Comparison of ENCODE assay signal across 21 mouse cellular contexts in the genomic region with DNA sequence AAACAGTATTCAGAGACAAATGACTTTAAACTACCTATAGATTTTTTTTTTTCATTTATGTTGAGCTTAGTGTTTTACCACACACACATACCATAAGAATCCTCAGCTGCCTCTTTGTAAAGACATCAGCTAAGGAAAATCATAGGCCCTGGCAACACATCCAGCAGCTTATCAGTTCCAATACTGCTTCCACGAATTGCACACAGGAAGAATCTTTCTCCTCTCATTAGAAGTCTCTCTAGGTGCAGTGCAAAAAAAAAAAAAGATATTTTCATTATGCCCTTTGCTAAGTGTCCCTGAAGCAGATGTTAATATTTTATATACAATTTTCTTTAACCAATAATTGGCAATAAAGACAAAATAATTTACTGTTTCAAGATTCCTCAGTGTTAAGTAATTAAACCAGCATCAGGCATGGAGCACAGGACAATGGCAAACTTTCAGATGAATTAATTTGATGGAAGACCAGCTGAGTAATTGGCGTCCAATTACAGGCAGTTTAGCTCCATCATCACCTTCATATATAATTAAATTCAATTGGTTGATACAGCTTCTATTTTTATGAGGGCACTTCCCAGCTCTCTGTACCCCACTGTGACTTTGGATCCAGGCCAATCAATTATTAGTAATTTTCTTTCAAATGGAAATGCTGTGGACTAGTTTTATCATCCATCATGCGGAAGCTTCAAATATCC.
DNase-seq lines count a peak whose midpoint lies in the region; ATAC-seq lines count a peak whose summit lies in the region.
"Had no signal": no experiment of that assay in that cellular context is flagged by ENCODE, and none has a peak within 500 bp of the region (broad histone marks: within the 10 kb centered on the region; RNA-seq: fewer than 3 reads in every experiment).

No protein-coding gene starts in this region.

- H3K36me3 ChIP-seq in midbrain, embryonic 12.5 days: no peaks in the 10 kb centered on the region
- H3K36me3 ChIP-seq in midbrain, embryonic 16.5 days (ENCODE audit: control insufficient read depth, insufficient read depth, low read length): no peaks in the 10 kb centered on the region
- no peaks in the 10 kb centered on the region for H3K36me3 ChIP-seq in forebrain, embryonic 16.5 days (ENCODE audit: control insufficient read depth, insufficient read depth)
- H3K36me3 ChIP-seq: heart, embryonic 13.5 days; limb, embryonic 12.5 days; liver, embryonic 13.5 days had no signal

- DNase-seq in cerebellum, postnatal 10 days: peak; percentile 5 to 11
- peak; percentile 47 for DNase-seq in Muller cell, postnatal 12 days (ENCODE audit: inconsistent ontology term)
- no peak for DNase-seq in gastrocnemius, postnatal 4 days (ENCODE audit: low spot score in 2 of 2)
- DNase-seq: adrenal gland, postnatal 14 days; cerebellum, adult 9-10 months; gastrocnemius, postnatal 25 days; heart, adult 2 months; heart, postnatal 14 days; kidney, postnatal 36 days; liver, embryonic 13.5 days; lung, adult 2 months; lung, postnatal 14 days; thymus, postnatal 14 days had no signal

- H3K9ac ChIP-seq in midbrain, embryonic 12.5 days (replicated peaks): no peak overlapping the region
- H3K9ac ChIP-seq in midbrain, embryonic 16.5 days (ENCODE audit: low read depth, low read length): no peak overlapping the region
- H3K9ac ChIP-seq in forebrain, embryonic 16.5 days (replicated peaks; ENCODE audit: low read depth, low read length): no peak overlapping the region
- H3K9ac ChIP-seq: heart, embryonic 13.5 days; limb, embryonic 12.5 days; liver, embryonic 13.5 days had no signal

- H3K27me3 ChIP-seq in midbrain, embryonic 12.5 days: no peaks in the 10 kb centered on the region
- H3K27me3 ChIP-seq in midbrain, embryonic 16.5 days (ENCODE audit: control insufficient read depth, insufficient read depth, low read depth, low read length): no peaks in the 10 kb centered on the region
- H3K27me3 ChIP-seq in forebrain, embryonic 16.5 days (replicated peaks; ENCODE audit: control insufficient read depth, insufficient read depth, low read length): no peaks in the 10 kb centered on the region
- H3K27me3 ChIP-seq: heart, embryonic 13.5 days; limb, embryonic 12.5 days; liver, embryonic 13.5 days had no signal

- no peak overlapping the region for H3K4me3 ChIP-seq in midbrain, embryonic 12.5 days
- H3K4me3 ChIP-seq in midbrain, embryonic 16.5 days (ENCODE audit: low read depth, low read length): no peak overlapping the region
- no peak overlapping the region for H3K4me3 ChIP-seq in forebrain, embryonic 16.5 days (replicated peaks; ENCODE audit: low read length)
- H3K4me3 ChIP-seq: heart, adult 2 months; heart, embryonic 13.5 days; limb, embryonic 12.5 days; liver, embryonic 13.5 days had no signal

- H3K4me1 ChIP-seq in midbrain, embryonic 12.5 days: peaks cover 5% of the 10 kb centered on the region
- H3K4me1 ChIP-seq in midbrain, embryonic 16.5 days (ENCODE audit: control insufficient read depth, insufficient read depth, low read length): peaks cover 5% of the 10 kb centered on the region
- peaks cover 3% of the 10 kb centered on the region; the same call in 1 of the 2 replicates for H3K4me1 ChIP-seq in forebrain, embryonic 16.5 days (replicated peaks; ENCODE audit: control insufficient read depth, insufficient read depth, low read length)
- H3K4me1 ChIP-seq: heart, embryonic 13.5 days; liver, embryonic 13.5 days had no signal

- 68% methylated on average over 3 of the region's 3 CpGs for WGBS in midbrain, embryonic 12.5 days
- 37% methylated on average over 3 of the region's 3 CpGs for WGBS in midbrain, embryonic 16.5 days
- 15% methylated on average over 3 of the region's 3 CpGs for WGBS in forebrain, embryonic 16.5 days

- no peak for ATAC-seq in cerebellum, adult (ENCODE audit: insufficient number of reproducible peaks, low FRiP score, low TSS enrichment)
- peak; percentile 47 for ATAC-seq in midbrain, embryonic 12.5 days (ENCODE audit: low FRiP score, low read depth)
- no peak for ATAC-seq in midbrain, embryonic 16.5 days
- ATAC-seq in forebrain, embryonic 16.5 days: peak; percentile 57
- no peak for ATAC-seq in megakaryocyte, adult 5-6 weeks (ENCODE audit: poor library complexity, severe bottlenecking)
- ATAC-seq: intestine, postnatal 0 days had no signal

- no peak overlapping the region for H3K4me2 ChIP-seq in midbrain, embryonic 12.5 days (replicated peaks)
- H3K4me2 ChIP-seq in midbrain, embryonic 16.5 days (ENCODE audit: low read length): no peak overlapping the region
- no peak overlapping the region for H3K4me2 ChIP-seq in forebrain, embryonic 16.5 days (ENCODE audit: low read length)
- H3K4me2 ChIP-seq: heart, embryonic 13.5 days; limb, embryonic 12.5 days; liver, embryonic 13.5 days had no signal

- H3K27ac ChIP-seq in midbrain, embryonic 12.5 days (replicated peaks): no peak overlapping the region
- H3K27ac ChIP-seq in midbrain, embryonic 16.5 days (ENCODE audit: low read length): no peak overlapping the region
- no peak overlapping the region for H3K27ac ChIP-seq in forebrain, embryonic 16.5 days (ENCODE audit: low read length)
- H3K27ac ChIP-seq: heart, adult 2 months; heart, embryonic 13.5 days; limb, embryonic 12.5 days; liver, embryonic 13.5 days had no signal

- H3K9me3 ChIP-seq in midbrain, embryonic 12.5 days: no peaks in the 10 kb centered on the region
- no peaks in the 10 kb centered on the region for H3K9me3 ChIP-seq in midbrain, embryonic 16.5 days (replicated peaks; ENCODE audit: control insufficient read depth, low read length, poor library complexity, severe bottlenecking)
- no peaks in the 10 kb centered on the region for H3K9me3 ChIP-seq in forebrain, embryonic 16.5 days (ENCODE audit: control insufficient read depth, low read length)
- H3K9me3 ChIP-seq: heart, embryonic 13.5 days; limb, embryonic 12.5 days; liver, embryonic 13.5 days had no signal

Comparison
In these comparisons a context has a peak if more than half of its experiments do, and no peak if none do; other contexts are left out.
1. ATAC-seq: peak in midbrain, embryonic 12.5 days (single experiment) and forebrain, embryonic 16.5 days (single experiment); none in cerebellum, adult (single experiment), midbrain, embryonic 16.5 days (single experiment) and megakaryocyte, adult 5-6 weeks (single experiment).
2. DNase-seq: peak in cerebellum, postnatal 10 days (2 of 2) and Muller cell, postnatal 12 days (single experiment); none in gastrocnemius, postnatal 4 days (0 of 2).